Mouse (Mus musculus) testis, adult 2 months (tissue): ENCODE measurements around the gene Anxa6. TPM values are rescaled to one million over a fixed set of nuclear protein-coding genes. Genes with fewer than 3 reads are reported as not detected.

Source experiments
- H3K27ac ChIP-seq: fragments of 200-500 bp; 2 replicates; pipeline ENCODE4 v1.5.1; 2012; ENCODE audit warnings: low read depth, low read length; ENCODE audit not compliant: control insufficient read depth, insufficient read depth
- H3K27me3 ChIP-seq: fragments of 200-500 bp; 2 replicates; pipeline ENCODE4 v1.6.1; 2012; ENCODE audit warnings: mild to moderate bottlenecking, low read length, moderate library complexity; ENCODE audit not compliant: control insufficient read depth, insufficient read depth
- H3K36me3 ChIP-seq: fragments of 200-500 bp; 2 replicates; pipeline ENCODE4 v1.6.1; 2012; ENCODE audit warnings: mild to moderate bottlenecking, low read length; ENCODE audit not compliant: control insufficient read depth, insufficient read depth
- H3K4me1 ChIP-seq: fragments of 200-500 bp; 2 replicates; pipeline ENCODE4 v1.6.1; 2012; ENCODE audit warnings: low read length; ENCODE audit not compliant: control insufficient read depth, insufficient read depth
- H3K4me3 ChIP-seq: fragments of 200-500 bp; 2 replicates; pipeline ENCODE4 v1.5.1; 2012; ENCODE audit warnings: low read depth, mild to moderate bottlenecking, low read length, moderate library complexity, mixed read lengths; ENCODE audit not compliant: control insufficient read depth
- CTCF ChIP-seq: fragments of 200-500 bp; IDR thresholded peaks from 2 replicates; pipeline ENCODE4 v1.5.1; 2012; ENCODE audit warnings: low read depth, mild to moderate bottlenecking, inconsistent platforms, low read length, moderate library complexity; ENCODE audit not compliant: control insufficient read depth, insufficient read depth, insufficient replicate concordance
- POLR2A ChIP-seq: fragments of 200-500 bp; IDR thresholded peaks from 2 replicates; pipeline ENCODE4 v1.6.1; 2012; ENCODE audit warnings: low read depth, mild to moderate bottlenecking, inconsistent platforms, low read length, moderate library complexity; ENCODE audit not compliant: control insufficient read depth
- polyA plus RNA-seq: library from polyadenylated mRNA; depleted of rRNA; stranded (reverse); fragments of >200 nt; gene quantifications from 2 replicates; pipeline ENCODE4 v1.2.3, GENCODE M21; 2012

Gene Anxa6
- polyA plus RNA-seq, 1 experiment, result 4.9 TPM

GRCm38 (mm10) chr11:55031211-55031990 is 1.8 kb downstream of the Anxa6 start:
- no peak overlapping the region for H3K4me3 ChIP-seq
- no peaks in the 10 kb centered on the region for H3K36me3 ChIP-seq
- no peaks in the 10 kb centered on the region for H3K27me3 ChIP-seq
- H3K27ac ChIP-seq, result no peak overlapping the region
- H3K4me1 ChIP-seq, result peaks cover 12% of the 10 kb centered on the region
- no peak for TF ChIP-seq POLR2A
- TF ChIP-seq CTCF, result no peak

GRCm38 (mm10) chr11:55028509-55028908 is 4.7 kb downstream of the Anxa6 start:
- H3K27me3 ChIP-seq, result no peaks in the 10 kb centered on the region
- peaks cover 11% of the 10 kb centered on the region for H3K4me1 ChIP-seq
- no peaks in the 10 kb centered on the region for H3K36me3 ChIP-seq
- TF ChIP-seq POLR2A (no peak), CTCF (no peak)
- no peak overlapping the region for H3K4me3 ChIP-seq
- H3K27ac ChIP-seq, result no peak overlapping the region

GRCm38 (mm10) chr11:55027204-55027855 is 5.9 kb downstream of the Anxa6 start:
- H3K4me1 ChIP-seq, result peaks cover 11% of the 10 kb centered on the region

GRCm38 (mm10) chr11:55025896-55026295 is 7.3 kb downstream of the Anxa6 start:
- TF ChIP-seq POLR2A (no peak), CTCF (no peak)
- Histone ChIP-seq H3K27me3 (no peaks in the 10 kb centered on the region), H3K36me3 (no peaks in the 10 kb centered on the region), H3K4me1 (peaks cover 8% of the 10 kb centered on the region), H3K27ac (no peak overlapping the region), H3K4me3 (no peak overlapping the region)

More at GRCm38 (mm10) chr11:55027204-55027855, 5.9 kb downstream of the Anxa6 start:
- H3K4me3 ChIP-seq, result no peak overlapping the region
- H3K36me3 ChIP-seq, result no peaks in the 10 kb centered on the region
- no peaks in the 10 kb centered on the region for H3K27me3 ChIP-seq
- no peak overlapping the region for H3K27ac ChIP-seq
- no peak for TF ChIP-seq CTCF
- TF ChIP-seq POLR2A, result no peak

GRCm38 (mm10) chr11:55023583-55023982 is 9.7 kb downstream of the Anxa6 start:
- H3K4me1 ChIP-seq, result peaks cover 8% of the 10 kb centered on the region
- H3K27me3 ChIP-seq, result no peaks in the 10 kb centered on the region
- H3K4me3 ChIP-seq, result no peak overlapping the region
- H3K27ac ChIP-seq, result no peak overlapping the region
- no peaks in the 10 kb centered on the region for H3K36me3 ChIP-seq
- TF ChIP-seq CTCF, result no peak
- TF ChIP-seq POLR2A, result no peak

- TF ChIP-seq CTCF (no peak), POLR2A (no peak)
- Histone ChIP-seq H3K27me3 (no peaks in the 10 kb centered on the region), H3K36me3 (no peaks in the 10 kb centered on the region), H3K27ac (peak overlapping the region; percentile 56), H3K4me3 (no peak overlapping the region), H3K4me1 (peaks cover 8% of the 10 kb centered on the region)
Observed at GRCm38 (mm10) chr11:55023049-55023564, 10.1 kb downstream of the Anxa6 start.

GRCm38 (mm10) chr11:55022508-55022907 is 10.7 kb downstream of the Anxa6 start:
- 0 out of 2 replicates have a peak overlapping the region, but pooled peaks have one; percentile 15 for H3K27ac ChIP-seq
- H3K27me3 ChIP-seq, result no peaks in the 10 kb centered on the region
- peaks cover 8% of the 10 kb centered on the region for H3K4me1 ChIP-seq
- H3K4me3 ChIP-seq, result no peak overlapping the region
- no peaks in the 10 kb centered on the region for H3K36me3 ChIP-seq
- TF ChIP-seq POLR2A (no peak), CTCF (no peak)
